Mouse (Mus musculus): Measurements from ENCODE around the gene Naa80. TPM values are rescaled to one million over a fixed set of nuclear protein-coding genes. Genes with fewer than 3 reads are reported as not detected.
"Not testable (repeated sequence)": the region's sequence is repeated elsewhere in the genome, so short reads cannot be mapped to it uniquely, and the experiment has no call there.

Naa80 gene
- total RNA-seq, 2 experiments from 2014 or later, result 17.7 to 20.6 TPM

- not testable (repeated sequence) for DNase-seq
Measured at GRCm38 (mm10) chr9:107573774-107574173, 4.9 kb upstream of the Naa80 start.

DNA sequence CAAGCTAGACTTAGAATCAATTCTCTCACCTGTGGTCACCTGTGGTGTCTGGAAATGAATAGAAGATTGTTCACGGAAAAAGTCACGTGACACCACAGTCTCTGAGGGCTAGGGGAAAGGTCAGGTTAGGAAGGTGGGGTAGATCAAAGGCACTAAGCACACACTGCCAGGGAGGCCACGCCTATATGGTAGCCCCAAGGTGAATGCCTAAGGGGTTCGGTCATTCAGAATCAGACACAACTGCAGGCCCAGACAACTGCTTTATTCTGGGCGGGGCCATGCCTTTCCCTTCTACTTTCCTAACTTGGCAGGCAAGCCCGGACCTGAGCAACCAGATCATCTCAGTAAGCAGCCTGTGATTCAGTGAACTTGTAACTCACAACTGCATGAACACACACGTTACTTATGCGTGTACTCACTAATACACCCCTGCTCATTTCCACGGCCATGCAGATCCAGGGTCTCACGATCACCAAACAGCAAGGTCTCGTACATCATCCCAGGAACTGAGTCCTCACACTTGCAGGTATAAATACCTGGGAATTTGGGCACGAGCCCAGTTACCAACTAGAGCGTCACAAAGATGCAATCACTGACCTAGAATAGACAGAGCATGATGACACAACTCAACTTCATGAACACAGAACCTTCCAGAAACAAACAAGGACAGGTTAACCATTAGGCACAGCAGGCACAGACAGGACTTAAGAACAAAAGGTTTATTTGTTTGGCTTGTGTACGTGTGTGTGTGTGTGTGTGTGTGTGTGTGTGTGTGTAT, 2.9 kb upstream of the Naa80 start:
- no peak for DNase-seq

GRCm38 (mm10) chr9:107576357-107577107, 2.2 kb upstream of the Naa80 start, which contains the start of gene Hyal1:
TSS of gene Hyal1 (plus strand) at chr9:107576927.
- peak; percentile 95 for DNase-seq

- DNase-seq, result peak; percentile 43
Measured at GRCm38 (mm10) chr9:107577871-107578270, 816 bp upstream of the Naa80 start.

DNA sequence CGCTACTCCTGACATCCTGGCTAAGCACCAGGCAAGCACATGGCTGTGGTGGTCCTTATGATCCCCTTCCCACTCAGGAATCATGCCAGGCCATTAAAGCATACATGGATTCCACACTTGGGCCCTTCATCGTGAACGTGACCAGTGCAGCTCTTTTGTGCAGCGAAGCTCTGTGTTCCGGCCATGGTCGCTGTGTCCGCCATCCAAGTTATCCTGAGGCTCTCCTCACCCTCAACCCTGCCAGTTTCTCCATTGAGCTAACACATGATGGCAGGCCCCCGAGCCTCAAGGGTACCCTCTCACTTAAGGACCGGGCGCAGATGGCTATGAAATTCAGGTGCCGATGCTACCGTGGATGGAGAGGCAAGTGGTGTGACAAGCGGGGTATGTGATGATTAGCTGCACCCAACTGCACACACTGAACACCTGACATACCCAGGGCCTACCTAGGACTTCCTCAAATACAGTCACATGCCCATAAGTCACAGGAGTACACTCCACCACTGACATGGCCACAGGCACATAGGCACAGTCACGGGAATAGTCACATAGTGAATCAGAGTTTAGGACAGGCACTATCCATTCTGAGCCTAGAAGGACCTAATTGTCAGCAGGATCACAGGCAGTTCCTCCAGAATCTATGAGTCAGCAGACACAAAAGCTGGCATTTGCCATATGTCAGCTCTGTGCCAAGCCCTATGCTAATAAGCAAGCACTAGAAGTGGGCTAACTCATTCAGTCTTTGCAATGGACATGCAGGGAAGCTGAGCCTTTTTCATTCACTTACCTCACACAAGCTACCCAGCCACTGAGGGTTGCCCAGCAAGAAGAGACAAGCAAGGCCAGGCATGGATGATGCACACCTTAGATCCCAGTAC, 575 bp downstream of the Naa80 start:
- DNase-seq, result no peak

DNA sequence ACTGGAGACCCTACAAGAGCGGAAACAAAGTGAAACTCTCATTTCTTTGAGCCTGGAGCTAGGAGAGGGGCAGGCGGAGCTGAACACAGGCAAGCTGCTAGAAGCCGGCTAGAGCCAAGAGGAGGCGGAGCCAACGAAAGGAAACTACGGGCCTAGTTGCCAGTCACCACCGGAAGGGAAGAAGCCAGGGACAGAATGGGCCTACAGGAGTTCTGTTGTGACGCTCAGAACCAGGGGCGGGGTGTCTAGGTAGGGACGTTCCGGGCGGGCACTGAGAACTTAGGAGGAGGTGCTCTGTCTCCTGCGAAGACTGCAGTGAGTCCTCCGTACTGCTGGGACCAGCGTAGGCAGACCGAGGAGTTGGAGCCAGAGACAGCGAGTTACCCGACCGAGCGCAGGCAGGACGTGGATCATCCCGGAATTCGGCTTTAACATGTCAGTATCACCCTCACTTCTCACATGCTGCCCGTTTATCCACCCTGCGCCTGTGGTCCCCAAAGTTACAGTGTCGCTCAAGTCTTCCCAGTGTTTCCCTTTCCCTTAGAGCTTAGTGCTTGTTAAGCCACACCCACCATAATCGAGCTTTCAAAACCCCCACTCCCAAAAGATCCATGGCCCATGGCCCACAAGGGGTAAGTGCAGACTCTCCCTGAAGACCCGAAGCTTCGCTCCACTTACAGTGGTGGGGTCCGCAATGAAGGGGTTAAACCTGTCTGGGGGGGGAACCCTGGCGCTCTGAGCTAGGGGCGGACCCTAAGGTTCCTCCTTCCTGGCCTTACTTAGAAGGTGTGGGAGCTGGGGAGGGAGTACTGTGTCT, 2.0 kb downstream of the Naa80 start, which contains the start of gene Hyal3:
Gene Hyal3, plus strand, starts transcription at position 318 of the 817 bp plus-strand sequence.
- DNase-seq, result peak; percentile 92

- DNase-seq, result no peak
Measured at GRCm38 (mm10) chr9:107581584-107581983, 2.9 kb downstream of the Naa80 start.

DNA sequence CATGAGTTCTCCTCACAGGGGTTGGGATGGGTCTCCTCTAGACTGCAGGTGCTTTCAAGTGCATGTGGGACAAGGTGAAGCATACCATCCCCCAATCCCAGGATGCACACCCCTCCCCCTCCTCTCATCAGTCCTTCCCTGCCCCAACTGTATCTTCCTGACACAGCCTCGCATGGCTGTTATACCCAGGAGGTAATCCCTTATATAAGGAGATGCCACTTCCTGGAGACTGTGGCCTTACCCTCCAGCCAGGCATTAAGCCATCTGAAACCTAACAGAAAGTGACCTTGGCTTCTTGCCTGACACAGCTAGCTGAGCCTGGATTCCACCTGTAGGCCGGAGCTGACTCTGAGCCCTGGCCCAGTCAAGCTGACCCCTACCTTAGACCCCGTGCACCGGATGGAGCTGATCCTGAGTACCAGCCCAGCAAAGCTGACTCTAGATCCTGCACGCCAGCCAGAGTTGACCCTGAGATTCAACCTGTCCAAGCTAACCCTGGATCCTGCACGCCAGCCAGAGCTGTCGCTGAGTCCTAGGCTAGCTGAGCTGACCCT, 3.9 kb downstream of the Naa80 start:
- DNase-seq, result no peak

GRCm38 (mm10) chr9:107583174-107583573, 4.5 kb downstream of the Naa80 start:
- no peak for DNase-seq

DNA sequence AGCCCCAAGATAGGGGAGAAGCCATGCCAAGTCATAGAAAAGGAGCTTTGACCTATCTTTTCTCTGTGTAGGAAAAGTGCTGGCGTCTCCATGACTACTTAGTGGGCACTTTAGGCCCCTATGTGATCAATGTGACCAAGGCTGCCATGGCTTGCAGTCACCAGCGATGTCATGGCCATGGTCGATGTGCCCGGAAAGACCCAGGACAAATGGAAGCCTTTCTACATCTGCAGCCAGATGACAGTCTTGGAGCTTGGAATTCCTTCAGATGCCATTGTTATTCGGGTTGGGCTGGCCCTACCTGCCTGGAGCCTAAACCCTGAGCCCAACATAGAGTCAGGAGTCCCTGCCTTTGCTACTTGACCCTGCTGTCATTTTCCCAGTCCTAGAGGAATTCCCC, 7.8 kb downstream of the Naa80 start:
- DNase-seq, result no peak

GRCm38 (mm10) chr9:107586974-107587832, 8.5 kb downstream of the Naa80 start, which contains the start of gene Ifrd2:
TSS of gene Ifrd2 (plus strand) at chr9:107587642.
- DNase-seq, result peak; percentile 95

DNA sequence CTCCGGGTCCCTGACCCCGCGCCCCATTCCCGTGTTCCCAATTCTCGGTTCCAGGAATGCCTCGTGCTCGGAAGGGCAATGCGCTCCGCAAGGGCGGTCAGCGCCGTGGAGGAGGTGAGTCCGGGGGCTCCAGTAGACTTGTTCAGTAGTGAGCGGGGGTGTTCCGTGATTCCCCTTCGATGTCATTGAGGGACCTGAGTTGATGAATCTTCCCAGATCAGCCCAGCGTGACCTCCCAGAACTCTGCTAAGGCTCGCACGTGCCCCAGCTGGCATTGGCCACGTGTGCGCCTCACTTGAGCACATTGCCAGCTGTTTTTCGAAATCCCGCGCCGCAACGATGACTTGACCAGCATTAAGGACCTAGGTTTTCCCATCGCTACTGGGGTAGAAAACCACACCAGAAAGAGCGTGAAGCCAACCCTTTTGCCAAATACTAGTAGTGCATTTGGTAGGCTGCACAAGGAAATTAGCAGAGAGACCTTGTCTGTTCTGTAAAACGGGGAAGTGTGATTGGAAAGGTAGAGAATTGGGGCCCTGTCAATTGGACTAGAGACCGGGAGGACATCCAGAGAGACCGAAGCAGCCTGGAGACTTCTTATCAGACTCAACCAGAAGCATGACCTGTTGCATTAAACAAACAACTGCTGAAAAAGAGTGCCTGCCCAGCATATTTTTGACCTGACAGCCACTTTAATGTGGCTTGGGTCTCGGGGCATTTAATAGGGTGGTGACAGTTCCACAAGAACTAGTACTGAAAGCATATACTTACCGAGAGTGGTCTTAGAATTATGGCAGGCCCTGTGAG, 9.3 kb downstream of the Naa80 start:
- peak; percentile 69 for DNase-seq

- no peak for DNase-seq
Measured at GRCm38 (mm10) chr9:107590058-107590772, 11.5 kb downstream of the Naa80 start.

DNA sequence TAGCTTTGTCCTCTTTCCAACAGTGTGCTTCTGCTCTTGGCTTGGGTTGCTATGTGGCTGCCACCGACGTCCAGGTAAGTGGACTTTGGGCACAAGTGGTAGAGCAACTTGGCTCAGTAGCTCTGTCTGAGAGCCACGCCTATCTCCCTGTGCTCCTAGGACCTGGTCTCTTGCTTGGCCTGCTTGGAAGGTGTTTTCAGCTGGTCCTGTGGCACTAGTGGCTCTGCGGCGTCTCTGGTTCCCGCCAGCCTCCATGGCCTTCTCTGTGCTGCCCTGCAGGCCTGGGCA, 12.0 kb downstream of the Naa80 start:
- no peak for DNase-seq

DNA sequence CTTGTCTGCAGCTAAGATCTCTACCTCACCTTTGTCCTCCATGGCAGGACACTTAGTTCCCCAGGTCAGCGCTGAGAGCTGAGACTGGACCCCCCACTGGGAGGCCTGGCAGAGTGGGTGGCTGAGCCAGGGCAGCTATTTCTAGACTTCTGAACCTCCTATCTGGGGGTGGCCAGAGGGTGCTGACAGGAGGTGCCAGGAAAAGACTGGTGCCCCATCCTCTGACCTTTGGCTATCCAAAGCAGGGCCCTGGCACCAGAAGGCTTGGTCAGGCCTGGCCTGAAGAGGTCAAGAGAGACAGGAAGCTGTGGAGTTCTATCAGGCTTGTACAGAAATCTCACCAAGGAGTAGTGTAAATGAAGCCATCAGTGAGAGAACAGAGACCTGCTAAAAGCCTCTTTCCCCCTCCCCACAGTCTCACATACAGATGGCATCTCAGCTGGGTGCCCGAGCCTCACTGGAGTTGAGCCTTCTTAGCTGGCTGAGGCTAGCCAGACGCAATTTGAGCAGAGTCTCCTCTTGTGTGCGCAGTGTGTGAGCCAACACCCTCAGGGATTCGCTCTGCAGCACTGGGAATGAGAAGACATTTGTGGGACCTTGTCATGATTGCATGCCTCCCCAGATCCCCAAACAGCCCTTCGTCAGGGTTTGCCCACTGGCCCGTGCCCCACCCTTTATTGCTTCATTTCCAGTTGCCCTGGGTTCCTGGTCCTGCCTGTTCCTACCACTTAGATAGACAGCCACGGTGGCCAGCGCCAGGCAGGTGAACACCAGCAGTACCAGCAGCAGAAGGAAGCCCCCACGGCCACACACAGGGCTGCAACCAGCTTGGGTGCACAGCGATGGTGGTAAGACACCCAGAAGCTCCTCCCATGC, 14.7 kb downstream of the Naa80 start:
- DNase-seq, result no peak

GRCm38 (mm10) chr9:107594281-107595062, 15.8 kb downstream of the Naa80 start:
- DNase-seq, result no peak
